Mouse (Mus musculus): ENCODE data around the gene Msantd2.

Msantd2 gene

GRCm38 (mm10) chr9:37541851-37542642 is 52.9 kb downstream of the Msantd2 start:
- DNase-seq: no peak

GRCm38 (mm10) chr9:37543869-37544440 is 54.8 kb downstream of the Msantd2 start:
- DNase-seq: no peak

GRCm38 (mm10) chr9:37544447-37545165 is 55.5 kb downstream of the Msantd2 start:
- DNase-seq: peak; percentile 71 to 72

- DNase-seq: no peak
Measured at GRCm38 (mm10) chr9:37545166-37545610, 56.1 kb downstream of the Msantd2 start.

GRCm38 (mm10) chr9:37545847-37546452 is 56.8 kb downstream of the Msantd2 start:
- DNase-seq: no peak

GRCm38 (mm10) chr9:37546889-37547288 is 57.8 kb downstream of the Msantd2 start:
- DNase-seq: no peak

GRCm38 (mm10) chr9:37550435-37550834 is 61.3 kb downstream of the Msantd2 start:
- DNase-seq: no peak

GRCm38 (mm10) chr9:37551751-37552531 is 62.8 kb downstream of the Msantd2 start:
- DNase-seq: no peak

GRCm38 (mm10) chr9:37552536-37553293 is 63.6 kb downstream of the Msantd2 start, which contains the start of gene Nrgn:
Gene Nrgn, minus strand, starts transcription at chr9:37552904.
- DNase-seq: peak; percentile 16 to 18

GRCm38 (mm10) chr9:37554279-37554678 is 65.2 kb downstream of the Msantd2 start:
- no peak for DNase-seq

- no peak for DNase-seq
Measured at GRCm38 (mm10) chr9:37554838-37555748, 66.0 kb downstream of the Msantd2 start, which contains the start of gene Siae. Gene Siae, plus strand, starts transcription at chr9:37555698.

- no peak for DNase-seq
Measured at GRCm38 (mm10) chr9:37556366-37556765, 67.2 kb downstream of the Msantd2 start.

- DNase-seq: no peak
Measured at GRCm38 (mm10) chr9:37560617-37561016, 71.5 kb downstream of the Msantd2 start.

- DNase-seq: no peak
Measured at GRCm38 (mm10) chr9:37563805-37564204, 74.7 kb downstream of the Msantd2 start.

GRCm38 (mm10) chr9:37567019-37567418 is 77.9 kb downstream of the Msantd2 start:
- DNase-seq: no peak

- DNase-seq: no peak
Measured at GRCm38 (mm10) chr9:37567454-37567853, 78.3 kb downstream of the Msantd2 start.

GRCm38 (mm10) chr9:37567892-37568604 is 78.9 kb downstream of the Msantd2 start:
- DNase-seq: no peak

GRCm38 (mm10) chr9:37568605-37569214 is 79.6 kb downstream of the Msantd2 start:
- DNase-seq: no peak

GRCm38 (mm10) chr9:37569231-37569835 is 80.2 kb downstream of the Msantd2 start:
- no peak for DNase-seq
